ENCODE assay signal across 16 mouse cellular contexts in the genomic region with DNA sequence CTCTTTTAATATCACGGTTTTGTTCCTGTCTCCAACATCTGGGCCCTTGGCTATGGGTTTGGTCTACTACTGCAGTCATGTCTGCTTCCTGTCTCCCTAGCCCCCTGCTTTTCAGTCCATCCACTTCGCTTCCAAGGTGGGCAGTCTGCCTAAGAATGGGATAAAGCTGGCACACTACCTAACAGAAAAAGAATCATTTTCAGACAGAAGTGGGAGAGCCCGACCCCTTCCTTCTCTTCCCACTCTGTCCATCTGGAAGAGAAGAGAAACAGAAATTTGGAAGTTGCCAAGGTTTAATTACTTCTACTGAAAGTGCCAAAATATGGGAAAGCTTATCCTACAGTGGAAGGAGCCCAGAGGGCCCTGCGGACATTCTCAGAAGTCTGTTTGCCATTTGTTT.
DNase-seq lines count a peak whose midpoint lies in the region; ATAC-seq and TF ChIP-seq lines count a peak whose summit lies in the region.
"Had no signal": no experiment of that assay in that cellular context is flagged by ENCODE, and none has a peak within 500 bp of the region (broad histone marks: within the 10 kb centered on the region; RNA-seq: fewer than 3 reads in every experiment).

No protein-coding gene starts in this region.

- H3K9ac ChIP-seq in forebrain, embryonic 15.5 days (replicated peaks) = no peak overlapping the region
- H3K9ac ChIP-seq in hindbrain, postnatal 0 days (replicated peaks; ENCODE audit: low read length) = no peak overlapping the region
- no peak overlapping the region for H3K9ac ChIP-seq in hindbrain, embryonic 11.5 days (ENCODE audit: low read depth, low read length)
- H3K9ac ChIP-seq in stomach, embryonic 16.5 days (ENCODE audit: low read length) = no peak overlapping the region
- no peak overlapping the region for H3K9ac ChIP-seq in stomach, postnatal 0 days (ENCODE audit: low read length)
- H3K9ac ChIP-seq: hindbrain, embryonic 12.5 days had no signal

- WGBS in forebrain, embryonic 15.5 days = 45% methylated on average over 4 of the region's 4 CpGs
- WGBS in forebrain, embryonic 10.5 days = 88% methylated on average over 4 of the region's 4 CpGs
- WGBS in hindbrain, postnatal 0 days = 67% methylated on average over 4 of the region's 4 CpGs
- 83% methylated on average over 4 of the region's 4 CpGs for WGBS in hindbrain, embryonic 11.5 days
- 51% methylated on average over 4 of the region's 4 CpGs for WGBS in stomach, embryonic 16.5 days
- 53% methylated on average over 4 of the region's 4 CpGs for WGBS in stomach, postnatal 0 days
- 15% methylated on average over 4 of the region's 4 CpGs for WGBS in cerebellum, adult 2 months

- no peaks in the 10 kb centered on the region for H3K9me3 ChIP-seq in forebrain, embryonic 15.5 days
- no peaks in the 10 kb centered on the region for H3K9me3 ChIP-seq in forebrain, embryonic 10.5 days
- H3K9me3 ChIP-seq in hindbrain, postnatal 0 days (ENCODE audit: low read length) = no peaks in the 10 kb centered on the region
- no peaks in the 10 kb centered on the region for H3K9me3 ChIP-seq in hindbrain, embryonic 11.5 days (ENCODE audit: control insufficient read depth, low read length)
- H3K9me3 ChIP-seq in stomach, embryonic 16.5 days (replicated peaks; ENCODE audit: control insufficient read depth, low read length) = no peaks in the 10 kb centered on the region
- H3K9me3 ChIP-seq in stomach, postnatal 0 days (ENCODE audit: control insufficient read depth, low read length) = no peaks in the 10 kb centered on the region
- H3K9me3 ChIP-seq: hindbrain, embryonic 12.5 days; megakaryocyte, embryonic 14.5 days had no signal

- no peak overlapping the region for H3K4me3 ChIP-seq in forebrain, embryonic 15.5 days
- H3K4me3 ChIP-seq in forebrain, embryonic 10.5 days = no peak overlapping the region
- H3K4me3 ChIP-seq in hindbrain, postnatal 0 days (ENCODE audit: low read length) = no peak overlapping the region
- no peak overlapping the region for H3K4me3 ChIP-seq in hindbrain, embryonic 11.5 days (ENCODE audit: low read depth, low read length)
- no peak overlapping the region for H3K4me3 ChIP-seq in stomach, embryonic 16.5 days (replicated peaks; ENCODE audit: low read length)
- no peak overlapping the region for H3K4me3 ChIP-seq in stomach, postnatal 0 days (ENCODE audit: low read depth, low read length)
- no peak overlapping the region for H3K4me3 ChIP-seq in cerebellum, adult 2 months (replicated peaks; ENCODE audit: insufficient read depth, low read depth, low read length)
- H3K4me3 ChIP-seq: hindbrain, embryonic 12.5 days; megakaryocyte, embryonic 14.5 days; myocyte had no signal

- TF ChIP-seq POLR2A in cerebellum, adult 2 months (IDR thresholded peaks at IDR 0.05; ENCODE audit: borderline replicate concordance, insufficient read depth, low read length) = no peak

- peaks cover 8% of the 10 kb centered on the region for H3K4me1 ChIP-seq in forebrain, embryonic 15.5 days
- H3K4me1 ChIP-seq in forebrain, embryonic 10.5 days = peaks cover 3% of the 10 kb centered on the region
- no peaks in the 10 kb centered on the region for H3K4me1 ChIP-seq in hindbrain, postnatal 0 days (ENCODE audit: insufficient read depth, low read length)
- H3K4me1 ChIP-seq in hindbrain, embryonic 11.5 days (replicated peaks; ENCODE audit: control insufficient read depth, insufficient read depth, low read length) = no peaks in the 10 kb centered on the region
- H3K4me1 ChIP-seq in stomach, embryonic 16.5 days (ENCODE audit: control insufficient read depth, insufficient read depth, low read length) = no peaks in the 10 kb centered on the region
- no peaks in the 10 kb centered on the region for H3K4me1 ChIP-seq in stomach, postnatal 0 days (replicated peaks; ENCODE audit: control insufficient read depth, insufficient read depth)
- H3K4me1 ChIP-seq in cerebellum, adult 2 months (ENCODE audit: control insufficient read depth, insufficient read depth, low read length) = no peaks in the 10 kb centered on the region
- H3K4me1 ChIP-seq: megakaryocyte, embryonic 14.5 days had no signal

- no peaks in the 10 kb centered on the region for H3K27me3 ChIP-seq in forebrain, embryonic 15.5 days
- no peaks in the 10 kb centered on the region for H3K27me3 ChIP-seq in forebrain, embryonic 10.5 days (ENCODE audit: poor library complexity, severe bottlenecking)
- no peaks in the 10 kb centered on the region for H3K27me3 ChIP-seq in hindbrain, postnatal 0 days (ENCODE audit: insufficient read depth, low read length)
- H3K27me3 ChIP-seq in hindbrain, embryonic 11.5 days (ENCODE audit: control insufficient read depth, insufficient read depth, low read length) = no peaks in the 10 kb centered on the region
- H3K27me3 ChIP-seq in stomach, embryonic 16.5 days (ENCODE audit: control insufficient read depth, insufficient read depth, low read length) = no peaks in the 10 kb centered on the region
- H3K27me3 ChIP-seq in stomach, postnatal 0 days (ENCODE audit: control insufficient read depth, insufficient read depth, low read length) = no peaks in the 10 kb centered on the region
- H3K27me3 ChIP-seq in cerebellum, adult 2 months (ENCODE audit: control insufficient read depth, insufficient read depth, low read length) = no peaks in the 10 kb centered on the region
- H3K27me3 ChIP-seq: hindbrain, embryonic 12.5 days; megakaryocyte, embryonic 14.5 days had no signal

- H3K4me2 ChIP-seq in forebrain, embryonic 15.5 days (replicated peaks) = no peak overlapping the region
- H3K4me2 ChIP-seq in hindbrain, postnatal 0 days (ENCODE audit: low read depth, low read length) = no peak overlapping the region
- H3K4me2 ChIP-seq in hindbrain, embryonic 11.5 days (replicated peaks; ENCODE audit: low read depth, low read length) = no peak overlapping the region
- no peak overlapping the region for H3K4me2 ChIP-seq in stomach, embryonic 16.5 days (ENCODE audit: low read depth, low read length)
- H3K4me2 ChIP-seq in stomach, postnatal 0 days (replicated peaks; ENCODE audit: low read depth) = no peak overlapping the region
- H3K4me2 ChIP-seq: hindbrain, embryonic 12.5 days had no signal

- no peak for TF ChIP-seq EP300 in stomach, postnatal 0 days (optimal IDR thresholded peaks at IDR 0.05)

- no peak for TF ChIP-seq CTCF in hindbrain, postnatal 0 days (IDR thresholded peaks at IDR 0.05; ENCODE audit: low read depth)
- TF ChIP-seq CTCF in stomach, postnatal 0 days (IDR thresholded peaks at IDR 0.05; ENCODE audit: low read depth) = no peak
- no peak for TF ChIP-seq CTCF in cerebellum, adult 2 months (IDR thresholded peaks at IDR 0.05; ENCODE audit: borderline replicate concordance, insufficient read depth, low read depth, low read length)

- H3K27ac ChIP-seq in forebrain, embryonic 15.5 days (replicated peaks) = peak overlapping the region; percentile 61
- no peak overlapping the region for H3K27ac ChIP-seq in forebrain, embryonic 10.5 days
- H3K27ac ChIP-seq in hindbrain, postnatal 0 days = no peak overlapping the region
- no peak overlapping the region for H3K27ac ChIP-seq in hindbrain, embryonic 11.5 days (ENCODE audit: low read depth, low read length)
- no peak overlapping the region for H3K27ac ChIP-seq in stomach, embryonic 16.5 days (ENCODE audit: low read length)
- H3K27ac ChIP-seq in stomach, postnatal 0 days (replicated peaks) = no peak overlapping the region
- H3K27ac ChIP-seq in cerebellum, adult 2 months (ENCODE audit: insufficient read depth, low read length) = no peak overlapping the region
- H3K27ac ChIP-seq: hindbrain, embryonic 12.5 days had no signal

- H3K36me3 ChIP-seq in forebrain, embryonic 15.5 days = no peaks in the 10 kb centered on the region
- H3K36me3 ChIP-seq in forebrain, embryonic 10.5 days (replicated peaks) = no peaks in the 10 kb centered on the region
- H3K36me3 ChIP-seq in hindbrain, postnatal 0 days (ENCODE audit: insufficient read depth, low read length) = no peaks in the 10 kb centered on the region
- no peaks in the 10 kb centered on the region for H3K36me3 ChIP-seq in hindbrain, embryonic 11.5 days (ENCODE audit: control insufficient read depth, insufficient read depth, low read length)
- no peaks in the 10 kb centered on the region for H3K36me3 ChIP-seq in stomach, embryonic 16.5 days (ENCODE audit: control insufficient read depth, insufficient read depth, low read length)
- no peaks in the 10 kb centered on the region for H3K36me3 ChIP-seq in stomach, postnatal 0 days (ENCODE audit: control insufficient read depth, insufficient read depth, low read length)
- H3K36me3 ChIP-seq: hindbrain, embryonic 12.5 days had no signal

- DNase-seq in forebrain, embryonic 10.5 days (ENCODE audit: extremely low spot score, low spot score) = no peak
- peak; percentile 24 for DNase-seq in hindbrain, postnatal 0 days (ENCODE audit: low spot score)
- DNase-seq in hindbrain, embryonic 11.5 days (ENCODE audit: low spot score) = no peak
- DNase-seq in stomach, postnatal 0 days (ENCODE audit: low spot score) = no peak
- no peak for DNase-seq in cerebellum, adult 2 months
- DNase-seq: adrenal gland, postnatal 36 days; cerebellum, adult 11-12 months; kidney, postnatal 4 days; lung, adult 18-20 months; thymus, postnatal 14 days had no signal

- peak; percentile 67 for ATAC-seq in forebrain, embryonic 15.5 days (replicated peaks)
- no peak for ATAC-seq in hindbrain, postnatal 0 days
- no peak for ATAC-seq in hindbrain, embryonic 11.5 days (ENCODE audit: low FRiP score)
- ATAC-seq in stomach, embryonic 16.5 days (ENCODE audit: insufficient read depth, low FRiP score) = peak; percentile 37; the same call in 1 of the 2 replicates
- no peak for ATAC-seq in stomach, postnatal 0 days (ENCODE audit: low FRiP score, low TSS enrichment)
- ATAC-seq: intestine, postnatal 0 days had no signal

Comparison
In these comparisons a context has a peak if more than half of its experiments do, and no peak if none do; other contexts are left out.
1. ATAC-seq: peak in forebrain, embryonic 15.5 days (single experiment) and stomach, embryonic 16.5 days (single experiment); none in hindbrain, postnatal 0 days (single experiment), hindbrain, embryonic 11.5 days (single experiment) and stomach, postnatal 0 days (single experiment).